In the genomic region with DNA sequence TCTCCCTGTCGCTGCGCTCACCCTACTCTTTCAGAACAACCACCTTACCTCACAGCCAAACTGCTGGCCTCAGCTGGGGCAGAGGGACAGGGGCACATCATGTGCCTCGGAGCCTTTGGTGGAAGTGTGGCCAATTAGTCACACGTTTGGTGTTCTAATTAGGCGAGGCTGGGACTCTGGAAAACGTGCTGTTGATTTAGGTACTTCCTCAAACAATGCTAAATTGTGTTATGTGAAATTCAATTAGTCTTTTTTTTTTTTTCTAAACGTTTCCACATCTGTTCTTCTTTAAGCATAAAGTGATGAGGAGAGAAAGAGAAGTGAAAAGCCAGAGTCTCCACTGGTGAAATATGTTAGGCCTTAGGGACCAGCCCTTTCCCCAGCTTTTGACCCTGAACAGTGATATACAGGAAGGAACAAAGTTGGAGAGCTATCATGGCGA, we compare ENCODE assay signal across 15 mouse cellular contexts.
DNase-seq lines count a peak whose midpoint lies in the region; ATAC-seq lines count a peak whose summit lies in the region.
"Had no signal": no experiment of that assay in that cellular context is flagged by ENCODE, and none has a peak within 500 bp of the region (broad histone marks: within the 10 kb centered on the region; RNA-seq: fewer than 3 reads in every experiment).

No protein-coding gene starts in this region.

- H3K4me3 ChIP-seq in heart, embryonic 13.5 days: no peak overlapping the region
- no peak overlapping the region for H3K4me3 ChIP-seq in forebrain, embryonic 13.5 days
- H3K4me3 ChIP-seq: heart, adult 2 months; intestine, embryonic 15.5 days; lung, embryonic 15.5 days had no signal

- no peaks in the 10 kb centered on the region for H3K27me3 ChIP-seq in heart, embryonic 13.5 days (replicated peaks)
- H3K27me3 ChIP-seq in forebrain, embryonic 13.5 days: no peaks in the 10 kb centered on the region
- H3K27me3 ChIP-seq: intestine, embryonic 15.5 days; lung, embryonic 15.5 days had no signal

- no peaks in the 10 kb centered on the region for H3K36me3 ChIP-seq in heart, embryonic 13.5 days
- no peaks in the 10 kb centered on the region for H3K36me3 ChIP-seq in forebrain, embryonic 13.5 days (ENCODE audit: poor library complexity, severe bottlenecking)
- H3K36me3 ChIP-seq: intestine, embryonic 15.5 days; lung, embryonic 15.5 days had no signal

- H3K4me2 ChIP-seq in heart, embryonic 13.5 days: no peak overlapping the region
- H3K4me2 ChIP-seq in forebrain, embryonic 13.5 days: no peak overlapping the region
- H3K4me2 ChIP-seq: intestine, embryonic 15.5 days; liver, embryonic 11.5 days had no signal

- H3K27ac ChIP-seq in heart, embryonic 13.5 days (replicated peaks): peak overlapping the region; percentile 26; the same call in 1 of the 2 replicates
- H3K27ac ChIP-seq in forebrain, embryonic 13.5 days: no peak overlapping the region
- H3K27ac ChIP-seq: heart, adult 2 months; intestine, embryonic 15.5 days; lung, embryonic 15.5 days had no signal

- WGBS in heart, embryonic 13.5 days: 26% methylated on average over 8 of the region's 8 CpGs
- WGBS in forebrain, embryonic 13.5 days: 20% methylated on average over 8 of the region's 8 CpGs

- no peak overlapping the region for H3K9ac ChIP-seq in heart, embryonic 13.5 days
- no peak overlapping the region for H3K9ac ChIP-seq in forebrain, embryonic 13.5 days
- H3K9ac ChIP-seq: intestine, embryonic 15.5 days; lung, embryonic 15.5 days had no signal

- peaks cover 27% of the 10 kb centered on the region for H3K4me1 ChIP-seq in heart, embryonic 13.5 days
- no peaks in the 10 kb centered on the region for H3K4me1 ChIP-seq in forebrain, embryonic 13.5 days
- H3K4me1 ChIP-seq: intestine, embryonic 15.5 days; lung, embryonic 15.5 days had no signal

- H3K9me3 ChIP-seq in heart, embryonic 13.5 days: no peaks in the 10 kb centered on the region
- no peaks in the 10 kb centered on the region for H3K9me3 ChIP-seq in forebrain, embryonic 13.5 days (replicated peaks)
- H3K9me3 ChIP-seq: intestine, embryonic 15.5 days; lung, embryonic 15.5 days had no signal

- DNase-seq in heart, adult 18-20 months: no peak
- peak; percentile 29 for DNase-seq in 3T3-L1 (ENCODE audit: low read depth, low spot score)
- peak; percentile 63 for DNase-seq in embryo, embryonic 10 days (ENCODE audit: low spot score)
- peak; percentile 68 for DNase-seq in forelimb bud, embryonic 11.5 days (ENCODE audit: low read depth, low spot score)
- DNase-seq in ovary, postnatal 36 days (ENCODE audit: low spot score): no peak
- DNase-seq: cerebellum, adult 9-10 months; heart, adult 2 months; thymus, postnatal 4 days had no signal

- no peak for ATAC-seq in heart, embryonic 13.5 days (ENCODE audit: extremely low read depth, insufficient number of reproducible peaks, low FRiP score, low TSS enrichment)
- ATAC-seq in megakaryocyte progenitor cell, adult 5-6 weeks (replicated peaks; ENCODE audit: poor library complexity): no peak
- no peak for ATAC-seq in forebrain, embryonic 13.5 days
- ATAC-seq: CD4-positive, CD25-positive, alpha-beta regulatory T cell, adult 4 months; intestine, embryonic 15.5 days had no signal

Comparison
In these comparisons a context has a peak if more than half of its experiments do, and no peak if none do; other contexts are left out.
1. DNase-seq: peak in 3T3-L1 (single experiment), embryo, embryonic 10 days (single experiment) and forelimb bud, embryonic 11.5 days (single experiment); none in heart, adult 18-20 months (0 of 2) and ovary, postnatal 36 days (single experiment).